Mouse (Mus musculus) lung, postnatal 0 days (tissue): Measurements from ENCODE around the gene Ctps2.

Source experiments
- CTCF ChIP-seq: IDR thresholded peaks from 2 replicates; pipeline ENCODE4 v1.5.1; 2016; ENCODE audit warnings: antibody characterized with exemption, mild to moderate bottlenecking
- EP300 ChIP-seq: IDR thresholded peaks from 2 replicates; pipeline ENCODE4 v1.6.1; 2016; ENCODE audit warnings: antibody characterized with exemption, mild to moderate bottlenecking, control low read depth

GRCm38 (mm10) chrX:163063936-163064335 lies 162.9 kb downstream of the Ctps2 start:
- TF ChIP-seq CTCF (no peak), EP300 (no peak)
